Mouse (Mus musculus) layer of hippocampus, adult 2 months (tissue): ENCODE measurements around the gene Vmn1r198. TPM values are rescaled to one million over a fixed set of nuclear protein-coding genes. Genes with fewer than 3 reads are reported as not detected.
"Not testable (repeated sequence)": the region's sequence is repeated elsewhere in the genome, so short reads cannot be mapped to it uniquely, and the experiment has no call there.

ENCODE experiments used
- DNase-seq, 2 experiments: peaks; one replicate each; pipeline ENCODE4 v3.0.0; 2022; ENCODE audit warnings: low spot score in 2 of 2
- H3K27ac ChIP-seq: fragments of 200-600 bp; 2 replicates; pipeline ENCODE4 v1.8.1; 2022
- H3K4me3 ChIP-seq: fragments of 200-600 bp; 2 replicates; pipeline ENCODE4 v1.8.1; 2022; ENCODE audit warnings: mild to moderate bottlenecking
- CTCF ChIP-seq: fragments of 200-600 bp; conservative IDR thresholded peaks from 2 replicates; pipeline ENCODE4 v1.8.1; 2022; ENCODE audit warnings: antibody characterized with exemption, mild to moderate bottlenecking, moderate library complexity
- long read RNA-seq, 2 experiments: library from polyadenylated mRNA; stranded (forward); transcript quantifications; one replicate each; pipeline ENCODE4 v2.0.0; 2021; ENCODE audit warnings: borderline mapping rate in 2 of 2
- total RNA-seq, 2 experiments: library from RNA; stranded (reverse); gene quantifications; 2 replicates each; pipeline ENCODE4 v1.2.3; 2021

Gene Vmn1r198
- not detected for total RNA-seq
- long read RNA-seq, experiment 1: 0 reads
- long read RNA-seq, experiment 2: 0 reads

GRCm38 (mm10) chr13:22350064-22350463, at the start of gene Vmn1r198:
Gene Vmn1r198, plus strand, starts transcription at chr13:22350364.
- Histone ChIP-seq H3K27ac (no peak within 1 kb of the TSS), H3K4me3 (no peak within 1 kb of the TSS)
- DNase-seq: no peak
- TF ChIP-seq CTCF: no peak

GRCm38 (mm10) chr13:22308075-22308474, 42.1 kb upstream of the Vmn1r198 start:
- not testable (repeated sequence) for H3K27ac ChIP-seq, DNase-seq, H3K4me3 ChIP-seq

- TF ChIP-seq CTCF: no peak
- H3K4me3 ChIP-seq: no peak overlapping the region
- no peak for DNase-seq
- no peak overlapping the region for H3K27ac ChIP-seq
Measured at GRCm38 (mm10) chr13:22315361-22315760, 34.8 kb upstream of the Vmn1r198 start.

GRCm38 (mm10) chr13:22317366-22317765, 32.8 kb upstream of the Vmn1r198 start:
- no peak overlapping the region for H3K4me3 ChIP-seq
- H3K27ac ChIP-seq: no peak overlapping the region
- no peak for DNase-seq
- TF ChIP-seq CTCF: no peak

GRCm38 (mm10) chr13:22320091-22320490, 30.1 kb upstream of the Vmn1r198 start:
- H3K27ac ChIP-seq: no peak overlapping the region
- no peak for TF ChIP-seq CTCF
- no peak overlapping the region for H3K4me3 ChIP-seq
- no peak for DNase-seq

- no peak for DNase-seq
- TF ChIP-seq CTCF: no peak
- Histone ChIP-seq H3K4me3 (no peak within 1 kb of the TSS), H3K27ac (no peak within 1 kb of the TSS)
Measured at GRCm38 (mm10) chr13:22324289-22324688, 25.9 kb upstream of the Vmn1r198 start, which contains the start of gene Vmn1r197. Gene Vmn1r197, plus strand, starts transcription at chr13:22324589.

GRCm38 (mm10) chr13:22333269-22333668, 16.9 kb upstream of the Vmn1r198 start:
- no peak overlapping the region for H3K27ac ChIP-seq
- DNase-seq: no peak
- no peak overlapping the region for H3K4me3 ChIP-seq

GRCm38 (mm10) chr13:22335565-22335964, 14.6 kb upstream of the Vmn1r198 start:
- TF ChIP-seq CTCF: no peak
- H3K4me3 ChIP-seq: no peak overlapping the region
- no peak for DNase-seq
- H3K27ac ChIP-seq: no peak overlapping the region

More at GRCm38 (mm10) chr13:22333269-22333668, 16.9 kb upstream of the Vmn1r198 start:
- TF ChIP-seq CTCF: no peak

- Histone ChIP-seq H3K4me3 (no peak overlapping the region), H3K27ac (no peak overlapping the region)
- DNase-seq: no peak
- no peak for TF ChIP-seq CTCF
Measured at GRCm38 (mm10) chr13:22350813-22351212, 649 bp downstream of the Vmn1r198 start.

- Histone ChIP-seq H3K4me3 (no peak within 1 kb of the TSS), H3K27ac (peak within 1 kb of the TSS; percentile 81; the same call in 1 of the 2 replicates)
- no peak for TF ChIP-seq CTCF
- no peak for DNase-seq
Measured at GRCm38 (mm10) chr13:22379518-22379917, 29.4 kb downstream of the Vmn1r198 start, which contains the start of gene Vmn1r199. Gene Vmn1r199, plus strand, starts transcription at chr13:22379818.

GRCm38 (mm10) chr13:22381128-22381527, 31.0 kb downstream of the Vmn1r198 start:
- not testable (repeated sequence) for H3K4me3 ChIP-seq
- peak overlapping the region; percentile 81 for H3K27ac ChIP-seq
- DNase-seq: peak; percentile 45 to 67

GRCm38 (mm10) chr13:22383401-22383800, 33.2 kb downstream of the Vmn1r198 start:
- no peak for DNase-seq
- Histone ChIP-seq H3K4me3 (no peak overlapping the region), H3K27ac (no peak overlapping the region)
- no peak for TF ChIP-seq CTCF

GRCm38 (mm10) chr13:22387050-22387449, 36.9 kb downstream of the Vmn1r198 start:
- no peak for TF ChIP-seq CTCF
- Histone ChIP-seq H3K27ac (no peak overlapping the region), H3K4me3 (no peak overlapping the region)
- DNase-seq: no peak

GRCm38 (mm10) chr13:22390073-22390472, 39.9 kb downstream of the Vmn1r198 start, which contains the start of gene Vmn1r200:
Gene Vmn1r200, plus strand, starts transcription at chr13:22390373.
- no peak for DNase-seq
- Histone ChIP-seq H3K27ac (no peak within 1 kb of the TSS), H3K4me3 (no peak within 1 kb of the TSS)
- no peak for TF ChIP-seq CTCF
